Mouse (Mus musculus): Measurements from ENCODE around the gene Slc26a8. TPM values are rescaled to one million over a fixed set of nuclear protein-coding genes. Genes with fewer than 3 reads are reported as not detected.

The Slc26a8 gene
- polyA plus RNA-seq, 1 experiment from 2014 or later: 0.52 TPM

- no peak for ATAC-seq (ENCODE audit: low FRiP score)
- H3K4me1 ChIP-seq (replicated peaks; ENCODE audit: control insufficient read depth, insufficient read depth, low read length): no peaks in the 10 kb centered on the region
- no peak overlapping the region for H3K4me2 ChIP-seq (replicated peaks; ENCODE audit: low read depth, low read length)
- no peaks in the 10 kb centered on the region for H3K27me3 ChIP-seq (ENCODE audit: control insufficient read depth, insufficient read depth, low read length)
- no peak overlapping the region for H3K27ac ChIP-seq (ENCODE audit: low read depth, low read length)
- DNase-seq (ENCODE audit: low spot score): no peak
- H3K9ac ChIP-seq (ENCODE audit: low read depth, low read length): no peak overlapping the region
- no peak overlapping the region for H3K4me3 ChIP-seq (ENCODE audit: low read depth, low read length)
- H3K9me3 ChIP-seq (ENCODE audit: control insufficient read depth, low read length): no peaks in the 10 kb centered on the region
- WGBS: 85% methylated on average over 7 of the region's 7 CpGs
- no peaks in the 10 kb centered on the region for H3K36me3 ChIP-seq (ENCODE audit: control insufficient read depth, insufficient read depth, low read length)
These were observed 26.0 kb upstream of the Slc26a8 start for GRCm38 (mm10) chr17:28715832-28716548.

GRCm38 (mm10) chr17:28714006-28714405 lies 24.0 kb upstream of the Slc26a8 start:
- H3K9ac ChIP-seq (ENCODE audit: low read depth, low read length): no peak overlapping the region
- ATAC-seq (ENCODE audit: low FRiP score): no peak
- no peaks in the 10 kb centered on the region for H3K36me3 ChIP-seq (ENCODE audit: control insufficient read depth, insufficient read depth, low read length)
- DNase-seq (ENCODE audit: low spot score): no peak
- H3K27me3 ChIP-seq (ENCODE audit: control insufficient read depth, insufficient read depth, low read length): no peaks in the 10 kb centered on the region
- H3K9me3 ChIP-seq (ENCODE audit: control insufficient read depth, low read length): no peaks in the 10 kb centered on the region
- WGBS: 97% methylated on average over 3 of the region's 3 CpGs
- H3K4me2 ChIP-seq (replicated peaks; ENCODE audit: low read depth, low read length): no peak overlapping the region
- H3K4me1 ChIP-seq (replicated peaks; ENCODE audit: control insufficient read depth, insufficient read depth, low read length): no peaks in the 10 kb centered on the region
- no peak overlapping the region for H3K27ac ChIP-seq (ENCODE audit: low read depth, low read length)
- H3K4me3 ChIP-seq (ENCODE audit: low read depth, low read length): no peak overlapping the region

- DNase-seq (ENCODE audit: low spot score): no peak
- ATAC-seq (ENCODE audit: low FRiP score): no peak
- no peak overlapping the region for H3K9ac ChIP-seq (ENCODE audit: low read depth, low read length)
- WGBS: 93% methylated on average over 6 of the region's 6 CpGs
- H3K36me3 ChIP-seq (ENCODE audit: control insufficient read depth, insufficient read depth, low read length): no peaks in the 10 kb centered on the region
- no peaks in the 10 kb centered on the region for H3K27me3 ChIP-seq (ENCODE audit: control insufficient read depth, insufficient read depth, low read length)
- no peak overlapping the region for H3K4me3 ChIP-seq (ENCODE audit: low read depth, low read length)
- H3K27ac ChIP-seq (ENCODE audit: low read depth, low read length): no peak overlapping the region
- no peaks in the 10 kb centered on the region for H3K4me1 ChIP-seq (replicated peaks; ENCODE audit: control insufficient read depth, insufficient read depth, low read length)
- no peaks in the 10 kb centered on the region for H3K9me3 ChIP-seq (ENCODE audit: control insufficient read depth, low read length)
- H3K4me2 ChIP-seq (replicated peaks; ENCODE audit: low read depth, low read length): no peak overlapping the region
These were observed 22.3 kb upstream of the Slc26a8 start for GRCm38 (mm10) chr17:28712305-28712704.

- H3K4me2 ChIP-seq (replicated peaks; ENCODE audit: low read depth, low read length): no peak overlapping the region
- H3K9ac ChIP-seq (ENCODE audit: low read depth, low read length): no peak overlapping the region
- WGBS: 92% methylated on average over 6 of the region's 6 CpGs
- no peaks in the 10 kb centered on the region for H3K4me1 ChIP-seq (replicated peaks; ENCODE audit: control insufficient read depth, insufficient read depth, low read length)
- H3K9me3 ChIP-seq (ENCODE audit: control insufficient read depth, low read length): no peaks in the 10 kb centered on the region
- H3K27me3 ChIP-seq (ENCODE audit: control insufficient read depth, insufficient read depth, low read length): no peaks in the 10 kb centered on the region
- no peak overlapping the region for H3K27ac ChIP-seq (ENCODE audit: low read depth, low read length)
- no peak for DNase-seq (ENCODE audit: low spot score)
- no peak for ATAC-seq (ENCODE audit: low FRiP score)
- no peak overlapping the region for H3K4me3 ChIP-seq (ENCODE audit: low read depth, low read length)
- no peaks in the 10 kb centered on the region for H3K36me3 ChIP-seq (ENCODE audit: control insufficient read depth, insufficient read depth, low read length)
These were observed 21.2 kb upstream of the Slc26a8 start for GRCm38 (mm10) chr17:28711237-28711636.

- Histone ChIP-seq H3K9ac (ENCODE audit: low read depth, low read length) (no peak overlapping the region), H3K4me2 (replicated peaks; ENCODE audit: low read depth, low read length) (no peak overlapping the region), H3K4me3 (ENCODE audit: low read depth, low read length) (no peak overlapping the region), H3K27ac (ENCODE audit: low read depth, low read length) (no peak overlapping the region), H3K4me1 (replicated peaks; ENCODE audit: control insufficient read depth, insufficient read depth, low read length) (no peaks in the 10 kb centered on the region), H3K36me3 (ENCODE audit: control insufficient read depth, insufficient read depth, low read length) (no peaks in the 10 kb centered on the region), H3K27me3 (ENCODE audit: control insufficient read depth, insufficient read depth, low read length) (no peaks in the 10 kb centered on the region), H3K9me3 (ENCODE audit: control insufficient read depth, low read length) (no peaks in the 10 kb centered on the region)
- no peak for DNase-seq (ENCODE audit: low spot score)
- 94% methylated on average over 8 of the region's 8 CpGs for WGBS
- ATAC-seq (ENCODE audit: low FRiP score): no peak
These were observed 20.3 kb upstream of the Slc26a8 start for GRCm38 (mm10) chr17:28710291-28710688.

- no peak for DNase-seq (ENCODE audit: low spot score)
- ATAC-seq (ENCODE audit: low FRiP score): no peak
- no peaks in the 10 kb centered on the region for H3K4me1 ChIP-seq (replicated peaks; ENCODE audit: control insufficient read depth, insufficient read depth, low read length)
- no peak overlapping the region for H3K9ac ChIP-seq (ENCODE audit: low read depth, low read length)
- H3K4me2 ChIP-seq (replicated peaks; ENCODE audit: low read depth, low read length): no peak overlapping the region
- no peaks in the 10 kb centered on the region for H3K9me3 ChIP-seq (ENCODE audit: control insufficient read depth, low read length)
- no peak overlapping the region for H3K27ac ChIP-seq (ENCODE audit: low read depth, low read length)
- H3K4me3 ChIP-seq (ENCODE audit: low read depth, low read length): no peak overlapping the region
- 89% methylated on average over 8 of the region's 8 CpGs for WGBS
- H3K27me3 ChIP-seq (ENCODE audit: control insufficient read depth, insufficient read depth, low read length): no peaks in the 10 kb centered on the region
- no peaks in the 10 kb centered on the region for H3K36me3 ChIP-seq (ENCODE audit: control insufficient read depth, insufficient read depth, low read length)
These were observed 19.7 kb upstream of the Slc26a8 start for GRCm38 (mm10) chr17:28709552-28710290.

GRCm38 (mm10) chr17:28708989-28709388 lies 19.0 kb upstream of the Slc26a8 start:
- Histone ChIP-seq H3K36me3 (ENCODE audit: control insufficient read depth, insufficient read depth, low read length) (no peaks in the 10 kb centered on the region), H3K4me1 (replicated peaks; ENCODE audit: control insufficient read depth, insufficient read depth, low read length) (no peaks in the 10 kb centered on the region), H3K4me3 (ENCODE audit: low read depth, low read length) (no peak overlapping the region), H3K9me3 (ENCODE audit: control insufficient read depth, low read length) (no peaks in the 10 kb centered on the region), H3K4me2 (replicated peaks; ENCODE audit: low read depth, low read length) (no peak overlapping the region), H3K27me3 (ENCODE audit: control insufficient read depth, insufficient read depth, low read length) (no peaks in the 10 kb centered on the region), H3K9ac (ENCODE audit: low read depth, low read length) (no peak overlapping the region), H3K27ac (ENCODE audit: low read depth, low read length) (no peak overlapping the region)
- no peak for ATAC-seq (ENCODE audit: low FRiP score)
- no peak for DNase-seq (ENCODE audit: low spot score)
- 60% methylated on average over 2 of the region's 2 CpGs for WGBS

GRCm38 (mm10) chr17:28707816-28708215 lies 17.8 kb upstream of the Slc26a8 start:
- H3K4me1 ChIP-seq (replicated peaks; ENCODE audit: control insufficient read depth, insufficient read depth, low read length): no peaks in the 10 kb centered on the region
- 92% methylated on average over 2 of the region's 2 CpGs for WGBS
- ATAC-seq (ENCODE audit: low FRiP score): no peak

GRCm38 (mm10) chr17:28707136-28707627 lies 17.1 kb upstream of the Slc26a8 start:
- Histone ChIP-seq H3K4me1 (replicated peaks; ENCODE audit: control insufficient read depth, insufficient read depth, low read length) (no peaks in the 10 kb centered on the region), H3K27ac (ENCODE audit: low read depth, low read length) (no peak overlapping the region), H3K27me3 (ENCODE audit: control insufficient read depth, insufficient read depth, low read length) (no peaks in the 10 kb centered on the region), H3K4me2 (replicated peaks; ENCODE audit: low read depth, low read length) (no peak overlapping the region), H3K36me3 (ENCODE audit: control insufficient read depth, insufficient read depth, low read length) (no peaks in the 10 kb centered on the region), H3K9ac (ENCODE audit: low read depth, low read length) (no peak overlapping the region), H3K9me3 (ENCODE audit: control insufficient read depth, low read length) (no peaks in the 10 kb centered on the region), H3K4me3 (ENCODE audit: low read depth, low read length) (no peak overlapping the region)
- WGBS: 94% methylated on average over 3 of the region's 3 CpGs
- DNase-seq (ENCODE audit: low spot score): no peak
- ATAC-seq (ENCODE audit: low FRiP score): no peak

More at GRCm38 (mm10) chr17:28707816-28708215, 17.8 kb upstream of the Slc26a8 start:
- DNase-seq (ENCODE audit: low spot score): no peak
- Histone ChIP-seq H3K9me3 (ENCODE audit: control insufficient read depth, low read length) (no peaks in the 10 kb centered on the region), H3K4me3 (ENCODE audit: low read depth, low read length) (no peak overlapping the region), H3K27ac (ENCODE audit: low read depth, low read length) (no peak overlapping the region), H3K27me3 (ENCODE audit: control insufficient read depth, insufficient read depth, low read length) (no peaks in the 10 kb centered on the region), H3K4me2 (replicated peaks; ENCODE audit: low read depth, low read length) (no peak overlapping the region), H3K36me3 (ENCODE audit: control insufficient read depth, insufficient read depth, low read length) (no peaks in the 10 kb centered on the region), H3K9ac (ENCODE audit: low read depth, low read length) (no peak overlapping the region)

All from hindbrain, embryonic 11.5 days (tissue).